Mouse (Mus musculus): ENCODE results near the gene Rmnd5a.

- TF ChIP-seq CTCF (IDR thresholded peaks at IDR 0.05; ENCODE audit: low read depth, low read length), result no peak
- TF ChIP-seq POLR2A (IDR thresholded peaks at IDR 0.05; ENCODE audit: borderline replicate concordance, low read depth, low read length), result no peak
Observed at GRCm38 (mm10) chr6:71352201-71352600, 88.2 kb downstream of the Rmnd5a start.
